Comparison of ENCODE assay signal across 8 mouse cellular contexts in the genomic region with DNA sequence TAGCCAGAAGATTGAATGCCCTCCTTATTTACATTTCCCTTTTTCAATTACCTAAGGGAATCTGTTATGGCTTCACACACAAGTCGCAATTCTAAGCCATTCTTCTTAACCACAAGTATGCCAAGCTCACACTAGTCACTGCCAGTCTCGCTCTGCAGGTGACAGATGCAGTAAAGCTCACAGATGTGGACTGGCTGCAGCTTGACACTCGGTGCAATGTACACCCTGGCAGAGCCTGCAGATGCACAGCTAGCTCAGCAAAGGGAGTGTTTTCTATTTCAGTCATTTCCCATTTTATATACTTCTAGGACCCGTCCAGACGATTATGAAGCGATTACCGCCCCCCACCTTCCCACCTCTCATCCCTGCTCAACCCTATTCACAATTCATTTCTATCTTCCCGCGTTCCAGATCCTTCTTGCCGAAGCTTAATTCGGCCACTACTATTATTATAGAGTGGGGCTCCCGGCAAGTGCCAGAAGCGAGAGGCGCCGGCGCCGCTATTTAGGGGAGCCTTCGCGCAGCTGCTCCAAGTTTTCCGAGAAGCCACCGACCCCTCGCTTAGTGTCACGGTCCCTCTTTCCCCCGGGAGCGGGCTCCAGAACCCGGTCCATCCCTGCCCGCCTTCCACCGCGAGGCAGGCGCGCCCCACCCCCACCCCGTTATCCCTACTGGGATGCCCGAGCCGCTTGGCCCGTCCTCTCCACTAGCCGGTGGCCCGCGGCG. TPM values are rescaled to one million over a fixed set of nuclear protein-coding genes. Genes with fewer than 3 reads are reported as not detected.
DNase-seq lines count a peak whose midpoint lies in the region; ATAC-seq and TF ChIP-seq lines count a peak whose summit lies in the region.

No protein-coding gene starts in this region.

- under 1% methylated on average over 39 of the region's 39 CpGs for WGBS in heart, embryonic 15.5 days
- under 1% methylated on average over 36 of the region's 39 CpGs for WGBS in hindbrain, embryonic 16.5 days
- WGBS in midbrain, embryonic 11.5 days = under 1% methylated on average over 39 of the region's 39 CpGs

- peaks cover 44% of the 10 kb centered on the region for H3K79me2 ChIP-seq in CH12.LX (replicated peaks; ENCODE audit: control insufficient read depth, extremely low read depth, insufficient read depth, poor library complexity, severe bottlenecking)

- TF ChIP-seq POLR2A in CH12.LX (IDR thresholded peaks at IDR 0.05; ENCODE audit: low read depth, low read length) = no peak

- H3K4me1 ChIP-seq in heart, embryonic 15.5 days (replicated peaks) = peaks cover 24% of the 10 kb centered on the region
- peaks cover 13 to 35% of the 10 kb centered on the region in 2 experiments; a peak in 3 of 4 replicates for H3K4me1 ChIP-seq in CH12.LX (ENCODE audit: control insufficient read depth in 1 of 2, insufficient read depth in 2 of 2)
- H3K4me1 ChIP-seq in hindbrain, embryonic 16.5 days (ENCODE audit: control insufficient read depth, insufficient read depth, low read depth, low read length) = peaks cover 19% of the 10 kb centered on the region
- peaks cover 10% of the 10 kb centered on the region for H3K4me1 ChIP-seq in midbrain, embryonic 11.5 days (ENCODE audit: control insufficient read depth, insufficient read depth, low read length)

- peak overlapping the region; percentile 72 for H3K4me2 ChIP-seq in heart, embryonic 15.5 days
- peak overlapping the region; percentile 80 for H3K4me2 ChIP-seq in CH12.LX (ENCODE audit: insufficient read depth, low read depth, poor library complexity, severe bottlenecking)
- H3K4me2 ChIP-seq in hindbrain, embryonic 16.5 days (ENCODE audit: low read length) = peak overlapping the region; percentile 85
- H3K4me2 ChIP-seq in midbrain, embryonic 11.5 days = peak overlapping the region; percentile 65

- DNase-seq in heart, adult 8-10 months (ENCODE audit: low spot score) = no peak
- DNase-seq in CH12.LX (ENCODE audit: extremely low read depth) = peak; percentile 17
- DNase-seq in embryo, embryonic 11 days = peak; percentile 10
- no peak for DNase-seq in midbrain, embryonic 11.5 days (ENCODE audit: low spot score, missing footprints)
- DNase-seq in adrenal gland, postnatal 4 days (ENCODE audit: low spot score in 2 of 2) = no peak
- DNase-seq in gastrocnemius, adult 18-20 months (ENCODE audit: low spot score) = no peak

- dilution Hi-C loops in CH12.LX (cut with MboI; ENCODE audit: extremely low pct_ligation_motif_present, extremely low pct_unique_long_range_greater_than_20kb, low sequenced_read_pairs) = no loop called here

- peak overlapping the region; percentile 91 for H3K27ac ChIP-seq in heart, embryonic 15.5 days
- H3K27ac ChIP-seq in CH12.LX (ENCODE audit: insufficient read depth, low read depth) = peak overlapping the region; percentile 40; the same call in 1 of the 2 replicates
- peak overlapping the region; percentile 96 for H3K27ac ChIP-seq in hindbrain, embryonic 16.5 days (ENCODE audit: low read depth, low read length)
- peak overlapping the region; percentile 89 for H3K27ac ChIP-seq in midbrain, embryonic 11.5 days (ENCODE audit: low read depth, low read length)

- in situ Hi-C loops in CH12.LX (cut with MboI; ENCODE audit: low pct_ligation_motif_present, low pct_unique_long_range_greater_than_20kb, low sequenced_read_pairs) = no loop called here

- H3K27me3 ChIP-seq in heart, embryonic 15.5 days = no peaks in the 10 kb centered on the region
- H3K27me3 ChIP-seq in CH12.LX (replicated peaks) = no peaks in the 10 kb centered on the region
- H3K27me3 ChIP-seq in hindbrain, embryonic 16.5 days (replicated peaks; ENCODE audit: control insufficient read depth, insufficient read depth, low read length) = no peaks in the 10 kb centered on the region
- no peaks in the 10 kb centered on the region for H3K27me3 ChIP-seq in midbrain, embryonic 11.5 days (ENCODE audit: control insufficient read depth, insufficient read depth, low read length)

- peak; percentile 68 for ATAC-seq in heart, embryonic 15.5 days (replicated peaks; ENCODE audit: insufficient number of reproducible peaks, insufficient read depth, low FRiP score, low read depth)
- ATAC-seq in hindbrain, embryonic 16.5 days = peak; percentile 67
- peak; percentile 80 for ATAC-seq in midbrain, embryonic 11.5 days (ENCODE audit: low FRiP score)

- TF ChIP-seq CTCF in CH12.LX (conservative IDR thresholded peaks at IDR 0.05 in 1 of 2, IDR thresholded peaks at IDR 0.05 in 1 of 2; ENCODE audit: low read depth in 2 of 2, low read length in 2 of 2) = no peak

- H3K36me3 ChIP-seq in heart, embryonic 15.5 days = no peaks in the 10 kb centered on the region
- peaks cover 0 to 6% of the 10 kb centered on the region in 2 experiments for H3K36me3 ChIP-seq in CH12.LX (replicated peaks in 1 of 2; ENCODE audit: control insufficient read depth in 1 of 2, insufficient read depth in 1 of 2, low read length in 1 of 2)
- H3K36me3 ChIP-seq in hindbrain, embryonic 16.5 days (ENCODE audit: control insufficient read depth, insufficient read depth, low read length) = no peaks in the 10 kb centered on the region
- H3K36me3 ChIP-seq in midbrain, embryonic 11.5 days (ENCODE audit: control insufficient read depth, insufficient read depth, low read length) = no peaks in the 10 kb centered on the region

- peak overlapping the region; percentile 93 for H3K9ac ChIP-seq in heart, embryonic 15.5 days
- H3K9ac ChIP-seq in CH12.LX (ENCODE audit: insufficient read depth, low read depth) = peak overlapping the region; percentile 92
- H3K9ac ChIP-seq in hindbrain, embryonic 16.5 days (ENCODE audit: low read depth, low read length) = peak overlapping the region; percentile 99
- H3K9ac ChIP-seq in midbrain, embryonic 11.5 days (ENCODE audit: low read length) = peak overlapping the region; percentile 99

- TF ChIP-seq EP300 in CH12.LX (IDR thresholded peaks at IDR 0.05; ENCODE audit: low read length) = no peak

- H3K9me3 ChIP-seq in heart, embryonic 15.5 days (replicated peaks) = no peaks in the 10 kb centered on the region
- no peaks in the 10 kb centered on the region for H3K9me3 ChIP-seq in CH12.LX (replicated peaks; ENCODE audit: low read length)
- no peaks in the 10 kb centered on the region for H3K9me3 ChIP-seq in hindbrain, embryonic 16.5 days (ENCODE audit: control insufficient read depth, low read length)
- no peaks in the 10 kb centered on the region for H3K9me3 ChIP-seq in midbrain, embryonic 11.5 days (ENCODE audit: control insufficient read depth, low read length)

- TF ChIP-seq RAD21 in CH12.LX (IDR thresholded peaks at IDR 0.05; ENCODE audit: low read depth, low read length) = no peak

- peak overlapping the region; percentile 97 for H3K4me3 ChIP-seq in heart, embryonic 15.5 days
- H3K4me3 ChIP-seq in CH12.LX (replicated peaks in 1 of 3; ENCODE audit: low read depth in 2 of 3, low read length in 2 of 3, poor library complexity in 1 of 3) = peak overlapping the region; percentile 78 to 92 (median 89)
- peak overlapping the region; percentile 99 for H3K4me3 ChIP-seq in hindbrain, embryonic 16.5 days (ENCODE audit: low read length)
- H3K4me3 ChIP-seq in midbrain, embryonic 11.5 days (ENCODE audit: low read depth, low read length) = peak overlapping the region; percentile 97

TF ChIP-seq in CH12.LX, 34 proteins besides CTCF, POLR2A, EP300 and RAD21:
- TF ChIP-seq CHD2 (IDR thresholded peaks at IDR 0.05; ENCODE audit: low read length) (peak; percentile 45; the same call in 1 of the 2 replicates), USF1 (IDR thresholded peaks at IDR 0.05; ENCODE audit: low read depth, low read length) (no peak)

RNA-seq across cellular contexts. Expression of a gene that starts 1.3 kb away (rescaled TPM):
- 41.1 and 48.8 TPM in 2 replicates for polyA plus RNA-seq in heart, embryonic 15.5 days (2015; fragmentation: Nextera tagmentation; extraction: Ambion mirVana)
- 10 to 100 TPM; 13.6 to 23.7 (median 16.2) TPM for total RNA-seq in heart, adult 8-10 months (2022)
- total RNA-seq in CH12.LX (2012; rRNA removed) = 34.6 and 37.9 TPM in 2 replicates
- total RNA-seq in CH12.LX (2014; rRNA removed) = 54.6 and 60.3 TPM in 2 replicates
- polyA plus RNA-seq in CH12.LX (2012; ENCODE audit: insufficient read length, low read depth) = 46.9 and 47.9 TPM in 2 replicates
- polyA plus RNA-seq in hindbrain, embryonic 16.5 days (2015; fragmentation: Nextera tagmentation; extraction: Ambion mirVana) = 71.3 and 83.9 TPM in 2 replicates
- polyA plus RNA-seq in midbrain, embryonic 11.5 days (2014; fragmentation: Nextera tagmentation; extraction: Ambion mirVana) = 131 and 138 TPM in 2 replicates
- total RNA-seq in adrenal gland, postnatal 4 days (2021) = 10 to 100 TPM; 40.0 to 41.1 TPM
- total RNA-seq in gastrocnemius, adult 18-20 months (2021) = 10 to 100 TPM; 16.6 to 19.1 TPM

Comparison
In these comparisons a context has a peak if more than half of its experiments do, and no peak if none do; other contexts are left out.
1. H3K27ac ChIP-seq: peak in every context shown above with its lines; median percentile 96 in hindbrain, embryonic 16.5 days; 91 in heart, embryonic 15.5 days; 89 in midbrain, embryonic 11.5 days; 40 in CH12.LX.
2. DNase-seq: peak in CH12.LX (single experiment) and embryo, embryonic 11 days (single experiment); none in heart, adult 8-10 months (single experiment), midbrain, embryonic 11.5 days (single experiment), adrenal gland, postnatal 4 days (0 of 2) and gastrocnemius, adult 18-20 months (single experiment).
3. Peak in every context shown above with its lines, with median percentiles within 50 percentile points of each other: ATAC-seq, H3K4me2 ChIP-seq, H3K4me3 ChIP-seq and H3K9ac ChIP-seq.